Mouse (Mus musculus) myocyte (in vitro differentiated cells): ENCODE measurements around the gene Foxo3.

Experiments used
- CEBPB ChIP-seq: IDR thresholded peaks from 2 replicates; pipeline ENCODE4 v1.6.1; 2011; ENCODE audit warnings: mild to moderate bottlenecking, moderate library complexity; ENCODE audit not compliant: poor library complexity, insufficient read depth, severe bottlenecking
- MAX ChIP-seq: IDR thresholded peaks from one replicate; pipeline ENCODE4 v1.6.1; 2011; ENCODE audit warnings: low read depth, mild to moderate bottlenecking, control low read depth
- MYOG ChIP-seq, 3 experiments: IDR thresholded peaks; one replicate each; pipeline ENCODE4 v1.6.1; 2011; ENCODE audit warnings: control low read depth in 2 of 3, low read depth in 2 of 3, mild to moderate bottlenecking in 2 of 3; ENCODE audit not compliant: insufficient read length in 2 of 3, control insufficient read depth in 1 of 3, insufficient read depth in 1 of 3
- POLR2A ChIP-seq: IDR thresholded peaks from one replicate; pipeline ENCODE4 v1.6.1; 2011; ENCODE audit warnings: low read depth, mild to moderate bottlenecking, control low read depth, moderate library complexity; ENCODE audit not compliant: insufficient read length
- POLR2AphosphoS2 ChIP-seq: IDR thresholded peaks from one replicate; pipeline ENCODE4 v1.6.1; 2011; ENCODE audit warnings: low read depth, control low read depth; ENCODE audit not compliant: insufficient read length
- REST ChIP-seq: IDR thresholded peaks from one replicate; pipeline ENCODE4 v1.6.1; 2011; ENCODE audit warnings: mild to moderate bottlenecking, control low read depth, moderate library complexity; ENCODE audit not compliant: insufficient read depth, insufficient read length
- TCF12 ChIP-seq: IDR thresholded peaks from one replicate; pipeline ENCODE4 v1.6.1; 2011; ENCODE audit warnings: mild to moderate bottlenecking, control low read depth; ENCODE audit not compliant: poor library complexity, insufficient read depth, severe bottlenecking
- TCF3 ChIP-seq: IDR thresholded peaks from one replicate; pipeline ENCODE4 v1.6.1; 2011; ENCODE audit warnings: low read depth, control low read depth; ENCODE audit not compliant: insufficient read length
- USF1 ChIP-seq: IDR thresholded peaks from one replicate; pipeline ENCODE4 v1.6.1; 2011; ENCODE audit warnings: low read depth, mild to moderate bottlenecking, control low read depth, moderate library complexity

- no peak for TF ChIP-seq TCF3
- TF ChIP-seq POLR2A: no peak
- no peak for TF ChIP-seq MAX
- TF ChIP-seq REST: no peak
- no peak for TF ChIP-seq MYOG (IDR thresholded peaks at IDR 0.05; ENCODE audit: control insufficient read depth in 1 of 3, insufficient read depth in 1 of 3, insufficient read length in 2 of 3, low read depth in 2 of 3)
- no peak for TF ChIP-seq CEBPB
- no peak for TF ChIP-seq POLR2AphosphoS2
- no peak for TF ChIP-seq USF1
- no peak for TF ChIP-seq TCF12
Measured at GRCm38 (mm10) chr10:42262061-42262460, 14.5 kb downstream of the Foxo3 start.
